Mouse (Mus musculus) embryonic facial prominence, embryonic 11.5 days (tissue): ENCODE data around the gene Fam81b. TPM values are rescaled to one million over a fixed set of nuclear protein-coding genes. Genes with fewer than 3 reads are reported as not detected.

Experiments used
- microRNA-seq: library from miRNA; unstranded; fragments of <30 nt; microRNA quantifications from one replicate; pipeline ENCODE4, GENCODE M21; 2016; ENCODE audit warnings: borderline number of aligned reads
- polyA plus RNA-seq: library from polyadenylated mRNA; unstranded; fragments of >200 nt; fragmentation: Nextera tagmentation; extraction: Ambion mirVana; gene quantifications from 2 replicates; pipeline ENCODE4 v1.2.1, GENCODE M21; 2014

Fam81b gene
- polyA plus RNA-seq, 1 experiment from 2014 or later = not detected

Small RNA genes within 50 kb of the gene (microRNA-seq; reads per million reads assigned to microRNA genes)
- not detected for gene Gm24025

Other genes with a start within 250 kb of the Fam81b start
- 0.43 and 0.47 TPM in 2 replicates for gene Gpr150, start 248.1 kb downstream of the Fam81b start, polyA plus RNA-seq
- gene Arsk, start 206.4 kb downstream of the Fam81b start, polyA plus RNA-seq = 6.8 and 8.1 TPM in 2 replicates
- 18.8 and 23.5 TPM in 2 replicates for gene Ttc37, start 206.3 kb downstream of the Fam81b start, polyA plus RNA-seq
- 1.3 and 1.6 TPM in 2 replicates for gene Mctp1, start 79.5 kb upstream of the Fam81b start, polyA plus RNA-seq